Mouse (Mus musculus): ENCODE data around the gene Slc25a39. TPM values are rescaled to one million over a fixed set of nuclear protein-coding genes. Genes with fewer than 3 reads are reported as not detected.

The Slc25a39 gene
- 14.6 TPM for polyA plus RNA-seq (2014; fragmentation: Illumina TruSeq; extraction: RNeasy Lipid Tissue Mini Kit (QIAGEN cat#74804); ENCODE audit: low read depth, low replicate concordance)

GRCm38 (mm10) chr11:102407834-102408215 is at the start of gene Slc25a39:
Slc25a39 (minus strand) TSS chr11:102407946.

DNA sequence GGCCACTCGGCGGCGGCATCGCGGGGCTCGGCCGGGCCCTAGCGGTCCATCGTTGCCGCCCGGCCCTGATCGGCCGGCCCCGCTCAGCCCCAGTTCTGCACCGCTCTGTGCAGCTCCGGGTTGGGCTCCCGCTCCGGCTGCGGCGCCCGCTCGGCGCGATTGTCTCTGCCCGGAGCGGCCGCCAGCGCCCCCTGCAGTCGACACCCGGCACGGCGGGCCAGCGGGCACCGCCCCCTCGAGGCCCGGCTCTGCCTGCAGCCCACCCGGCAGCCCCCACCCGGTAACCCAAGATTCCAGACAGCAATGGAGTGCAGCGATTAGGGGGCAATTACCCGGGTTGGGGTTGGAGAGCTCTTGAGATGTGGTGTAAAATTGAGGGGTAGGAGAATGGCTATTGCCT is 39.8 kb upstream of the Slc25a39 start, which contains the start of gene Fam171a2:
Fam171a2 (minus strand) TSS at position 186 of the 400 bp plus-strand sequence.

DNA sequence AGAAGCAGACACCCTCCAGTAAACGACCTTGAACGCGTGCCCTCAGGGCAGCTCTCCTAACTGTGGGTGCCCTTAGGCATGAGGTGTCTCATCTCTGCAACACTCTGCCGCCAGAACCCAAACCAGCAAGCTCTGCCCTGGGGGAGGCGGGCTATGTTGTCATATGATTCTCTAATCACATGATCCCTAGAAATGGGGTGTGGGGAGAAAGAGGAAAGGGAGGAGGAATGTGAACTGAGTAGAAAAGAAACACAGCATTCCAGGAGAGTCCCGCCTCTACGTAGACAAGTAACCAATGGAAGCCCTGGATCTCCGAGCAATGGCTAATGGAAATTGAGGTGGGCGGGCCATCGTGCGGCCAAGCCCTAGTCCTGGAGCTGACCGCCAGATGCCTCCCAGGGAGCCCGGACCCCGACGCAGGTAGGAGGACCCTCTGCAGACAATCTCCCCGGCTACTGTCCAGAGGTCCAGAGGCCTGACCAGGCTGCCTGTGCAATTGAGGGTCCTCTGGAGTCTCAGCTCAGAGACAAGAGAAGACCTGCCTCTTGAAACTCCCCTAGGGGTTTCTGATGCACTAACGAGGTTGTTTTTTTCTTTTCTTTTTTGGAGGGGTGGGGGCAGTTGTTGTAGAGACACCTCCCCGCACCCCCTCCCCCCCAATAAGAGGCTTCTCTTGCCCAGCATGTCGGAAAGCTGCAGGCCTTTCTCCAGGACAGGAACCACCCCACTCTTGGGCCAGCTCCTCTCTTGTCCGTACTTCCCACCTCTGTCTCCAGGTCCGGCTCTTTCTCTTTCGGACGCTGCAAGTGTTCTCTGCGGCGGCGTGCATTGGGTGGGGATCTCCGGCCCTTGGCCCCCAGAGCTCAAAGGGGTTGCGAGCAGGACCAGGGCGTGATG is 22.6 kb upstream of the Slc25a39 start, which contains the start of gene Grn:
Grn (plus strand) TSS at position 195 of the 897 bp plus-strand sequence.

DNA sequence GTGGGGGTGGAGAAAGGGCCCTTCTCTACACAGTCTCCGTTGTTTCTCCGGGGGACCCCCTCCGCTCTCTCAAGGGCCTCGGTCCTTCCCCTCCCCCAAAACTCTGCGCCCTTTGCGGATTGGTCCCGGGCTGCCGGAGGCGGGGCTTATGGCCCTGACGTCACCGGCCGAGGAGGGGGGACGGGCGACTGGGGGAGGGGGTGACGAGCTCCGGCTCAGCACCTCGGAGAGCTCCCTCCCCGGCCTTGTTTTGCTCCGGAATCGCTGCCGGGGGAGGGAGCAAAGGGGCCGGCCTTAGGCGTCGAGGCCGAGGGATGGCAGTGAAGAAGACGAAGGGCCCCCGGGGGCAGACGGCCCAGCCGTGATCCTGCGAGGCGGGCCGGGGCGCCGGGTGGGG is 14.5 kb downstream of the Slc25a39 start, which contains the start of gene Rundc3a:
Rundc3a (plus strand) TSS at position 166 of the 397 bp plus-strand sequence.

DNA sequence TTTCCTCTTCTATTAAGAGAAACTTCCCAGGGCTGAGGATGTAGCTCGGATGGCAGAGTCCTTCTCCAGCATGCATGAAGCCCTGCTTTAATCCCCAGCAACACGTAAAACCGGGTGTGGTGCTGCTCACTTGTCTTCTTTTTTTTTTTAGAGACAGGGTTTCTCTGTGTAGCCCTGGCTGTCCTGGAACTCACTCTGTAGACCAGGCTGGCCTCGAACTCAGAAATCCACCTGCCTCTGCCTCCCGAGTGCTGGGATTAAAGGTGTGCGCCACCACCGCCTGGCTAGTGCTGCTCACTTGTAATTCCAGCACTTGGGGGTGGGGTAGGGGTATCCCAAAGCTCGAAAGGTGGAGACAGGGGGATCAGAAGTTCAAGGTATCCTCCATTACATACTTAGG is 41.6 kb downstream of the Slc25a39 start, which contains the start of gene Slc4a1:
Slc4a1 (minus strand) TSS at position 101 of the 400 bp plus-strand sequence.

Other genes with a start within 250 kb of the Slc25a39 start
- gene Lsm12, start 222.7 kb downstream of the Slc25a39 start, polyA plus RNA-seq (2014; fragmentation: Illumina TruSeq; extraction: RNeasy Lipid Tissue Mini Kit (QIAGEN cat#74804); ENCODE audit: low read depth, low replicate concordance): 81.9 TPM
- gene G6pc3, start 218.3 kb downstream of the Slc25a39 start, polyA plus RNA-seq (2014; fragmentation: Illumina TruSeq; extraction: RNeasy Lipid Tissue Mini Kit (QIAGEN cat#74804); ENCODE audit: low read depth, low replicate concordance): 1.8 TPM
- gene Hdac5, start 177.8 kb downstream of the Slc25a39 start, polyA plus RNA-seq (2014; fragmentation: Illumina TruSeq; extraction: RNeasy Lipid Tissue Mini Kit (QIAGEN cat#74804); ENCODE audit: low read depth, low replicate concordance): 1.4 TPM
- not detected for gene BC030867, start 159.1 kb downstream of the Slc25a39 start, polyA plus RNA-seq (2014; fragmentation: Illumina TruSeq; extraction: RNeasy Lipid Tissue Mini Kit (QIAGEN cat#74804); ENCODE audit: low read depth, low replicate concordance)
- gene Asb16, start 139.2 kb downstream of the Slc25a39 start, polyA plus RNA-seq (2014; fragmentation: Illumina TruSeq; extraction: RNeasy Lipid Tissue Mini Kit (QIAGEN cat#74804); ENCODE audit: low read depth, low replicate concordance): 0.23 TPM
- 6.9 TPM for gene Tmub2, start 123.0 kb downstream of the Slc25a39 start, polyA plus RNA-seq (2014; fragmentation: Illumina TruSeq; extraction: RNeasy Lipid Tissue Mini Kit (QIAGEN cat#74804); ENCODE audit: low read depth, low replicate concordance)
- gene Atxn7l3, start 111.3 kb downstream of the Slc25a39 start, polyA plus RNA-seq (2014; fragmentation: Illumina TruSeq; extraction: RNeasy Lipid Tissue Mini Kit (QIAGEN cat#74804); ENCODE audit: low read depth, low replicate concordance): 11.0 TPM
- 34.9 TPM for gene Ubtf, start 88.2 kb downstream of the Slc25a39 start, polyA plus RNA-seq (2014; fragmentation: Illumina TruSeq; extraction: RNeasy Lipid Tissue Mini Kit (QIAGEN cat#74804); ENCODE audit: low read depth, low replicate concordance)
- gene Slc4a1, start 41.7 kb downstream of the Slc25a39 start, polyA plus RNA-seq (2014; fragmentation: Illumina TruSeq; extraction: RNeasy Lipid Tissue Mini Kit (QIAGEN cat#74804); ENCODE audit: low read depth, low replicate concordance): not detected
- gene Rundc3a, start 14.5 kb downstream of the Slc25a39 start, polyA plus RNA-seq (2014; fragmentation: Illumina TruSeq; extraction: RNeasy Lipid Tissue Mini Kit (QIAGEN cat#74804); ENCODE audit: low read depth, low replicate concordance): 1.3 TPM
- gene Grn, start 22.4 kb upstream of the Slc25a39 start, polyA plus RNA-seq (2014; fragmentation: Illumina TruSeq; extraction: RNeasy Lipid Tissue Mini Kit (QIAGEN cat#74804); ENCODE audit: low read depth, low replicate concordance): 11.8 TPM
- not detected for gene Fam171a2, start 39.7 kb upstream of the Slc25a39 start, polyA plus RNA-seq (2014; fragmentation: Illumina TruSeq; extraction: RNeasy Lipid Tissue Mini Kit (QIAGEN cat#74804); ENCODE audit: low read depth, low replicate concordance)
- gene Itga2b, start 62.2 kb upstream of the Slc25a39 start, polyA plus RNA-seq (2014; fragmentation: Illumina TruSeq; extraction: RNeasy Lipid Tissue Mini Kit (QIAGEN cat#74804); ENCODE audit: low read depth, low replicate concordance): not detected
- gene Gpatch8, start 148.4 kb upstream of the Slc25a39 start, polyA plus RNA-seq (2014; fragmentation: Illumina TruSeq; extraction: RNeasy Lipid Tissue Mini Kit (QIAGEN cat#74804); ENCODE audit: low read depth, low replicate concordance): 24.7 TPM
- gene Gm11627, start 171.5 kb upstream of the Slc25a39 start, polyA plus RNA-seq (2014; fragmentation: Illumina TruSeq; extraction: RNeasy Lipid Tissue Mini Kit (QIAGEN cat#74804); ENCODE audit: low read depth, low replicate concordance): not detected
- 2.2 TPM for gene Fzd2, start 196.4 kb upstream of the Slc25a39 start, polyA plus RNA-seq (2014; fragmentation: Illumina TruSeq; extraction: RNeasy Lipid Tissue Mini Kit (QIAGEN cat#74804); ENCODE audit: low read depth, low replicate concordance)

All from adrenal gland, adult 10 weeks (tissue).